Mouse (Mus musculus) MN1 (cell line): Measurements from ENCODE around the gene Zfp971.
"Not testable (repeated sequence)": the region's sequence is repeated elsewhere in the genome, so short reads cannot be mapped to it uniquely, and the experiment has no call there.

Experiments
- DNase-seq: peaks from one replicate; pipeline ENCODE4 v3.0.0-alpha.2; 2016; ENCODE audit warnings: low spot score

Gene Zfp971

DNA sequence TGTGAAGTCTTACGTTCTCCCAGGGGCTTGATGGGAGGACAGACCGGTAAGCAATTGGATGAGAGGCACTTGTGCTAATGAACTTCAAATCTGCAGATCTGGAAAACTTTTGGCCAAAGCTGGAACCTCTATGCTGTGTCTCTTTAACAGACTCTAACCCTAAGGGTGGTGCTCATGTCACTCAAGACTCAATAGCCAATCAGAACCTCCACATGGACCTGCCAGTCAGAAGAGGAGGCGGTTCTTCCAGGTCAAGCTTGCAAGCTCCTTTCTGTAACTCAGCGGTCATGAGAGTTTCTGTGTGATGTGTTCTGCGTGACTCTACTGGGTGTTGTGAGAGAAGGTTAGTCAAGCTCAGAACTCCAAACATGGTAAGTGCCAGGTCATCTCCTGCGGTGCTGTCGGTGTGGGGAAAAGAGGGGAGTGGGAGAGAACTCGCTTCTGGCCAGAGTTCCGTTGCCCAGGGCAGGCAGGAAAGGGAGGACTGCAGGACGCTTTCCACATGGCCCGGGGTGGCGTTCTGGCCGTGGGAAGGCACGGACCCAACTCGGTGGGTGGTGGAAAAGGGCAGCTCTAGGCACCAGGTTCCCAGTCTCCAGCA is at the start of gene Zfp971:
Gene Zfp971, plus strand, starts transcription at position 274 of the 601 bp plus-strand sequence.
- DNase-seq: peak; percentile 35

DNA sequence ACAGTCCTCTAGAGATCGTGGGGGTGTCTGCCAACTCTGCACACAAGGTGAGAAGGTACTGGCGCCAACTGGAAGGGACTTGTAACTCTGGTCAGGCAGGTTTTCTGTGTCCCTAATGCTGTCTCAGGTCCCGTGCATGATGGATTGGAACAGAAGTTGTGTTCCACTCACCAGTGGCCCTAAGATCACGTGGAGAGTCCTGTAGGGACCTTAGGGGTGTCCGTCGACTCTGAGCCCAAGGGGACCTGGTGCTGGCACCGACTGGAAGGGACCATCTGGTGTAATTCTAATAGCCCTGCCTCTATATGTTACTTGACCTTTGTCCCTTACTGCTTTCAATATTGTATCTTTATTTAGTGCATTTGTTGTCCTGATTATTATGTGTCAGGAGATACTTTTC is 48.3 kb upstream of the Zfp971 start:
- DNase-seq: not testable (repeated sequence)

DNA sequence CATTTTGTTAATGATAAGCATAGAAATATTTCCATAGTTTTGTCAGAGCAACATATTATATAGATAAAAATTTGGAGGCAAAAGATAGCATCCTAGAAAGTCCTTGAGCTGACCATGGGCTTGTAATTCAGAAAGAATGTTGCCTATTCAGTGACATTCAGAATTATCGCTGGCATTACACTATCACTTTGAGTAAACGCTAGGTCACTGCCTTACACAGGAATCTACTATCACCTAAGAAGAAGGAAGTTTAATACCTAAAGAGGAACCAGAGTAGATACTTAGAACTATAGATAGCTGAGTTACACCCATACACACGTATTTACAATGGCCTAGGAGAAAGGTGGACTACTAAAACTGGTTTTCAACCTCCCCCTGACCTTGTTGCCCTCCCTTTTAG is 3.6 kb upstream of the Zfp971 start:
- DNase-seq: not testable (repeated sequence)

DNA sequence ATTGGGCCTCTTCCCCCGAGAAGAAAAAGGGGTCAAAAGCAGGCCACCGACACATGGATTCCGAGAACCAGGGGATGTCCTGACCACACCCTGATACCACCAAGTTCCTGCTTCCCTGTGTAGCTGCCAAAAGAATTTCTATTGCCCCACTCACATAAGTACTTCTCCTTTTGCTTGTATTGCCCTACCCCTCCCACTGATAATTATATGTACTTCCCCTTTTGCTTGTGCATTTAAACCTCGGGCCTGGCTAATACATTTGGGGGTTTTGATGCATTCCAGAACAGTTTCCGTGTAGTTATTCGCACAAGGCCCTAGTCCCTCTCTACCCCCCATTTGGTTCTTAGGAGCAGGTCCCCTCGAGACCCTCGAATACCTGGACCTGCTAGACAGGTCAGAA is 2.3 kb upstream of the Zfp971 start:
- DNase-seq: not testable (repeated sequence)

DNA sequence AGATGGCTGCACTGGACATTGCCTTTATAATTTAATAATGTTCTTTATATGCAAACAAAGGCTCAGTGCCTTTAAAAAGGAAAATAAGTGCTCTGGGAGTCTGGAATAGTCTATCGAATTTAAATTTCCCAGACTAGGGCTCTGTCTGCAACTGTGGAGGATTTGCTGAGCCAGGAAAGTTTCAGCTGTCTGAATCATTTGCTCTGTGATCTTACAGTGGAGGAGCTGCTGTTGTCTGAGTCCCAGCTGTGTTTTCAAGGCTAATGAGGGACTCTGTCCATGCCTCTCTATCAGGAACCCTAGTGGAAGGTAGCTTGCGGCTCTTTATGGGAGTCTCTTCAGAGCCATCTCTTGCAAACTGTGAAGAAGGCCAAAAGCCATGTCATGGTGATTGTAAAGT is 777 bp downstream of the Zfp971 start:
- peak; percentile 6 for DNase-seq

DNA sequence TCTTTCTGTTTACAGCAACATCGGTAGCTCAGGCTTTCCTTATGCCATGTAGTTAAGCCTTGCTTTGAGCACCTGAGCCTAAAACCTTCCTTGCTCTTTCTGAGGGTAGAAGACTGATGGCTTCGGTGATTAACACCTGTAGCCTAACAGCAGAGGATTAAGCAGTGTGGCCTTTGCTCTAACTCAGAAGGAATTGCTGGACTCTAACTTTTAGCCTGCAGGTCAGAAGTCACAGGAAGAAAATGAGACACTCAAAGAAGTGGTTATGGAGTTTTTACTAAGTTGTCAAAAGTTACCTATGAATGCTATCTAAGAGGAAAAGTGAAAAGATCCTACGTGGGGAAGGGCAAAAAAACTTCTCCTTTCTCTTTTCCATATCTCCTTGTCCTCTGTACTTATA is 4.5 kb downstream of the Zfp971 start:
- not testable (repeated sequence) for DNase-seq

DNA sequence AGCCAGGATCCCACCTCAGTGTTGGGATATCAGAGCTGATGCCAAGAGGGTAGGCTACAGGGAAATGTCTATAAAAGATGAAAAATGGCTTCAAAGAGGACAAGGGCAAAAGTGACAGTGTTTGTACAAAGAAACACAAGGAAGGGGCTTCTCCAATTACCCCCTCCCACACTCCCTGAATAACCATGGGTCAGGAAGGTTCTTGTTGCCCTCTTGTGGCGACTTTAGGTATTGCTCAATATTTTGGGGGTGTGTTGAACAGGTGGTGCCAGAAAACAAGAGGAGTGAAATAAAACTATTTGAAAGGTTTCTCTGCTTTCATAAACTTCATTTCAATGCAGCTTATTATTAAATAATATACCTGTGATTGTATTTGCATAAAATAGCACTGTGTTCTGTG is 35.1 kb downstream of the Zfp971 start:
- DNase-seq: peak; percentile 67

DNA sequence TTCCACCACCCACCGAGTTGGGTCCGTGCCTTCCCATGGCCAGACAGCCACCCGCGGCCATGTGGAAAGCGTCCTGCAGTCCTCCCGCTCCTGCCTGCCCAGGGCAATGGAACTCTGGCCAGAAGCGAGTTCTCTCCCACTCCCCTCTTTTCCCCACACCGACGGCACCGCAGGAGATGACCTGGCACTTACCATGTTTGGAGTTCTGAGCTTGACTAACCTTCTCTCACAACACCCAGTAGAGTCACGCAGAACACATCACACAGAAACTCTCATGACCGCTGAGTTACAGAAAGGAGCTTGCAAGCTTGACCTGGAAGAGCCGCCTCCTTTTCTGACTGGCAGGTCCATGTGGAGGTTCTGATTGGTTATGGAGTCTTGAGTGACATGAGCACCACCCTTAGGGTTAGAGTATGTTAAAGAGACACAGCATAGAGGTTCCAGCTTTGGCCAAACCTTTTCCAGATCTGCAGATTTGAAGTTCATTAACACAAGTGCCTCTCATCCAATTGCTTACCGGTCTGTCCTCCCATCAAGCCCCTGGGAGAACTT is 55.2 kb downstream of the Zfp971 start, which contains the start of gene Zfp931:
Gene Zfp931, minus strand, starts transcription at position 311 of the 552 bp plus-strand sequence.
- DNase-seq: not testable (repeated sequence)
